8 mouse cellular contexts compared by ENCODE assay signal in the genomic region with DNA sequence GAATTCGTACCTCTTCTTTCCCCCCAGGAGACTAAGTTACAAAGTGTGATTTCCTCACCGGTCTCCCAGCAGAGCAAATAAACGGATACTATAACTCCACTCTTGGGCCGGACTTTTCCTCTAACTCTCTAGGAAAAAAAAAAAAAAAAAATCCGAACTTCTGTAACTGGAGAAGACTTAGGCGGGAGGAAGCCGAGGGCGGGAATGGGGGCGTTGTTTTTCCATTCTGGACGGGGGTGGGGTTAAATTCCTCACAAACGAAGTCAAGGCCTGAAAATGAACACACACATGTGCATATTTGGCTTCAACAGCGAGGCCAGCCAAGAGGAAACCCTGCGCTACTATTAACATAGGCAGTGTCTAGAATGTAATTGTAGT. TPM values are rescaled to one million over a fixed set of nuclear protein-coding genes. Genes with fewer than 3 reads are reported as not detected.
DNase-seq lines count a peak whose midpoint lies in the region; ATAC-seq and TF ChIP-seq lines count a peak whose summit lies in the region.

No protein-coding gene starts in this region.

- peak overlapping the region; percentile 86 for H3K4me2 ChIP-seq in lung, postnatal 0 days (replicated peaks; ENCODE audit: low read depth, low read length)

- peak; percentile 83 for ATAC-seq in lung, postnatal 0 days

- peak overlapping the region; percentile 55 for H3K4me3 ChIP-seq in C2C12 (ENCODE audit: insufficient read depth, poor library complexity, severe bottlenecking)
- H3K4me3 ChIP-seq in lung, postnatal 0 days (ENCODE audit: low read depth, low read length), result peak overlapping the region; percentile 78

- no peaks in the 10 kb centered on the region for H3K27me3 ChIP-seq in C2C12 (ENCODE audit: control insufficient read depth, insufficient read depth, insufficient read length)
- H3K27me3 ChIP-seq in lung, postnatal 0 days (replicated peaks; ENCODE audit: insufficient read depth, low read length), result no peaks in the 10 kb centered on the region

- peaks cover 5% of the 10 kb centered on the region for H3K79me2 ChIP-seq in C2C12 (ENCODE audit: control insufficient read depth, insufficient read depth)

- under 1% methylated on average over 13 of the region's 13 CpGs for WGBS in lung, postnatal 0 days

- H3K9me3 ChIP-seq in lung, postnatal 0 days (ENCODE audit: low read length), result no peaks in the 10 kb centered on the region

- peak; percentile 61; the same call in 1 of the 2 replicates for TF ChIP-seq EP300 in lung, postnatal 0 days (IDR thresholded peaks at IDR 0.05)

- peaks cover 1% of the 10 kb centered on the region for H3K79me3 ChIP-seq in C2C12 (ENCODE audit: low read depth)

- no peaks in the 10 kb centered on the region for H3K4me1 ChIP-seq in lung, postnatal 0 days (ENCODE audit: insufficient read depth, low read depth, low read length)

- no peak for TF ChIP-seq CTCF in C2C12 (IDR thresholded peaks at IDR 0.05; ENCODE audit: control insufficient read depth, insufficient read depth, insufficient read length)
- no peak for TF ChIP-seq CTCF in lung, postnatal 0 days (IDR thresholded peaks at IDR 0.05)

- peak overlapping the region; percentile 96 for H3ac ChIP-seq in C2C12 (ENCODE audit: control insufficient read depth, insufficient read length, low read depth)

- DNase-seq in R1 (ENCODE audit: low read depth, low spot score), result peak; percentile 95
- peak; percentile 86 for DNase-seq in embryo, embryonic 9.5 days (ENCODE audit: extremely low spot score)
- DNase-seq in heart, adult 8-10 months (ENCODE audit: low spot score), result peak; percentile 85
- DNase-seq in kidney, adult 9 months, result peak; percentile 91
- DNase-seq in lung, postnatal 0 days (ENCODE audit: low spot score), result peak; percentile 96
- peak; percentile 72 for DNase-seq in ovary, postnatal 36 days (ENCODE audit: low spot score)
- no peak for DNase-seq in frontal cortex, postnatal 14 days (ENCODE audit: low spot score in 2 of 2)

- peak overlapping the region; percentile 77 for H3K9ac ChIP-seq in lung, postnatal 0 days (replicated peaks; ENCODE audit: low read depth)

- H3K27ac ChIP-seq in lung, postnatal 0 days (ENCODE audit: low read length), result peak overlapping the region; percentile 85

- peaks cover 2% of the 10 kb centered on the region for H3K36me3 ChIP-seq in C2C12 (ENCODE audit: control insufficient read depth, insufficient read depth)
- no peaks in the 10 kb centered on the region for H3K36me3 ChIP-seq in lung, postnatal 0 days (ENCODE audit: insufficient read depth, low read length)

TF ChIP-seq in C2C12, 6 proteins besides CTCF, POLR2A, EP300 and RAD21:
- TF ChIP-seq MYOG (IDR thresholded peaks at IDR 0.05; ENCODE audit: control insufficient read depth, extremely low read depth, insufficient read length), result no peak
- TF ChIP-seq CEBPB (IDR thresholded peaks at IDR 0.05; ENCODE audit: low read depth), result no peak
- peak; percentile 67 for TF ChIP-seq MAX (IDR thresholded peaks at IDR 0.05)
TF ChIP-seq in C2C12: peak in this region for 1.

RNA-seq across cellular contexts. Expression of gene Paip1, which starts 19.1 kb away (rescaled TPM):
- 28.0 TPM for polyA plus RNA-seq in C2C12 (2012; fragmentation: generic; extraction: Trizol)
- 100 to 1,000 TPM; 115 to 123 (median 121) TPM for total RNA-seq in heart, adult 8-10 months (2022)
- polyA plus RNA-seq in lung, postnatal 0 days (2015; fragmentation: Nextera tagmentation; extraction: Ambion mirVana), result 63.1 and 63.4 TPM in 2 replicates

RNA-seq across cellular contexts. Expression of gene 4833420G17Rik, which starts 53.2 kb away (rescaled TPM):
- 3.1 TPM for polyA plus RNA-seq in C2C12 (2012; fragmentation: generic; extraction: Trizol)
- 1 to 10 TPM; 5.2 to 7.9 (median 7.4) TPM for total RNA-seq in heart, adult 8-10 months (2022)
- polyA plus RNA-seq in lung, postnatal 0 days (2015; fragmentation: Nextera tagmentation; extraction: Ambion mirVana), result 42.5 and 45.5 TPM in 2 replicates

Comparison
In these comparisons a context has a peak if more than half of its experiments do, and no peak if none do; other contexts are left out.
1. DNase-seq: peak in R1 (single experiment), embryo, embryonic 9.5 days (single experiment), heart, adult 8-10 months (single experiment), kidney, adult 9 months (single experiment), lung, postnatal 0 days (single experiment) and ovary, postnatal 36 days (single experiment); none in frontal cortex, postnatal 14 days (0 of 2).
2. RNA of gene 4833420G17Rik, which starts 53.2 kb away (polyA plus RNA-seq): 42.5 to 45.5 TPM in lung, postnatal 0 days; 3.1 TPM in C2C12 (single experiment); every median in the first group is over 10 times any median in the second.